Comparison of ENCODE assay signal across 1 mouse cellular context in genomic region chr9:70237136-70237535, GRCm38 (mm10).
A peak's percentile ranks its signal among the peaks of the same experiment; 100 is the strongest.
TF ChIP-seq lines count a peak whose summit lies in the region.

No protein-coding gene starts in this region.

TF ChIP-seq in CH12.LX, 34 proteins besides CTCF, POLR2A, EP300 and RAD21 (continued from another document):
- TF ChIP-seq ZMIZ1 (IDR thresholded peaks at IDR 0.05; ENCODE audit: low read depth, low read length) (no peak), ELF1 (IDR thresholded peaks at IDR 0.05; ENCODE audit: low read depth, low read length) (no peak), MEF2A (IDR thresholded peaks at IDR 0.05; ENCODE audit: borderline replicate concordance, low read depth, low read length) (peak; percentile 20; the same call in 1 of the 2 replicates), NELFE (IDR thresholded peaks at IDR 0.05; ENCODE audit: low read depth, low read length) (no peak), TBP (conservative IDR thresholded peaks at IDR 0.05; ENCODE audit: low read depth, low read length) (no peak), HCFC1 (IDR thresholded peaks at IDR 0.05; ENCODE audit: low read depth, low read length) (no peak), RCOR1 (conservative IDR thresholded peaks at IDR 0.05; ENCODE audit: low read depth, low read length) (no peak), IRF4 (IDR thresholded peaks at IDR 0.05; ENCODE audit: low read depth, low read length) (no peak), BHLHE40 (IDR thresholded peaks at IDR 0.05; ENCODE audit: low read depth, low read length) (peak; percentile 36; the same call in 1 of the 2 replicates), MAX (IDR thresholded peaks at IDR 0.05; ENCODE audit: low read length) (no peak), CHD1 (IDR thresholded peaks at IDR 0.05; ENCODE audit: low read depth, low read length) (no peak)
